Mouse (Mus musculus) v-Abl transformed pro-B cells (cell line): ENCODE measurements around the gene Treh.

ENCODE experiments used
- in situ Hi-C, 2 experiments: fragments of 400-800 bp; cut with MboI; formaldehyde crosslinking; loops; one replicate each; pipeline ENCODE4 v1.15.1; 2025; ENCODE audit not compliant: unreplicated experiment in 2 of 2

Treh gene

DNA sequence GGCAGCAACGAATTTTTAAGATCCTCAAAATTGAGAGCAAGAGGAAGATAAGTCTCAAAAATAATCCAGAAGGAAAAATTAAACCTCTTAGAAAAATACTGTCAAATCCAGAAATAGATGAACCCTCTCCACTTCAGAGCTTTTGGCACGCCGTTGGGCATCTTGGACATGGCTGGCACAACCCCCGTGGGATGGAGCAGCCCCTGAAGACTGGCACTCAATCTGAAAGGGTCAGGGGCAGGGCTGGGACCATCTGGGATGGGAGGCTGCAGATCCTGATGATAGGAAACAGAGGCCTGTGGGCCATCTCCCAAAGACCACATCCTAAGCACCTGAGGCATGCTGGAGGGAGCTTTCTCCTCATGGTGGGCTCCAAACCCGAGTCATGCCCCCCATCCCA is 37.2 kb downstream of the Treh start:
- in situ Hi-C loops: loop anchor here in 1 of 2 experiments (25.0 kb wide), 1 partner anchor 702 kb away; no protein-coding TSS in a partner anchor

DNA sequence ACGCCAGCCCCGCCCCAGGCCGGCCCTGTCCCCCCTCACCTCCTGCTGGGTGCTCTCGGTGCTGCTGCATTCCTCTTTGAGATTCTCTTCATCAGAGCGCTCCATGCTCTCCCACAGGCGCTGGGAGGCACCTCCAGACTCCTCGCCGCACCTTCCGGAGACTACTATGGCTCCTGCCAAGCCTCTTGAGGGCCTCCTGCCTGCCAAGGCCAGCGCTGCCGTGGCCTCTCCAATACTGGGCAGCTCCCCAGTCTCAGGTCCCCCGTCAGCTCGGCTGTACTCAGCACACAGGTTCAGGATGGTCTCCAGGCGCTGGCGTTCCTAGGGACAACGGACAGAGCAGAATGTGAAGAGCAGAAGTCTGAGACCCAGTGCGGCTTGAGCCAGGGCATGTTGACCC is 38.6 kb downstream of the Treh start:
- in situ Hi-C loops: loop anchor here in 1 of 2 experiments (25.0 kb wide), 1 partner anchor 701 kb away; no protein-coding TSS in a partner anchor

- in situ Hi-C loops: loop anchor here in 1 of 2 experiments (25.0 kb wide), 1 partner anchor 699 kb away; no protein-coding TSS in a partner anchor
These were observed 40.0 kb downstream of the Treh start for GRCm38 (mm10) chr9:44713080-44713479.

GRCm38 (mm10) chr9:44713574-44713973 is 40.5 kb downstream of the Treh start:
- in situ Hi-C loops: loop anchor here in 1 of 2 experiments (25.0 kb wide), 1 partner anchor 699 kb away; no protein-coding TSS in a partner anchor

DNA sequence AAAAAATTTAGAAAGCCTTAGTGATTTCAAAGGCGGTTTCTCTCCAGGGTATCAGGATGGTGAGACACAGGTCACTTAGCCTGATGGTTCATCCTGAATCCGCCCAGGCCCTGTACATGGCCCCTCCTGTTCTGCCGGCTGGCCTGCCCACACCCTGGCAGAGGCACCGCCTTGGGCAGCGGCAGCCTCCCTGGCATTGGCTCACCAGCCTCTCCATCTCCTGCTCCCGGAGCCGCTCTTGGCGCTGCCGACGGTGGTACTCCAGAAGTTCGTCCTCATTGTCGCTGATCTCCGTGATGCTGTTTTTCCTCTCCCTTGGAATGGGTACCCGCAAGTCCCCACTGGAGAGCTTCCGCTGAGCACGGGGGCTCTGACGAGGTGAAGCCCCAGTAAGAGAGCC is 42.1 kb downstream of the Treh start:
- in situ Hi-C loops: loop anchor here in 1 of 2 experiments (25.0 kb wide), 1 partner anchor 697 kb away; no protein-coding TSS in a partner anchor

GRCm38 (mm10) chr9:44715705-44716362 is 42.8 kb downstream of the Treh start:
- in situ Hi-C loops: loop anchor here in 1 of 2 experiments (25.0 kb wide), 1 partner anchor 696 kb away; no protein-coding TSS in a partner anchor

GRCm38 (mm10) chr9:44716997-44717821 is 44.2 kb downstream of the Treh start:
- in situ Hi-C loops: loop anchor here in 1 of 2 experiments (25.0 kb wide), 1 partner anchor 695 kb away; no protein-coding TSS in a partner anchor

DNA sequence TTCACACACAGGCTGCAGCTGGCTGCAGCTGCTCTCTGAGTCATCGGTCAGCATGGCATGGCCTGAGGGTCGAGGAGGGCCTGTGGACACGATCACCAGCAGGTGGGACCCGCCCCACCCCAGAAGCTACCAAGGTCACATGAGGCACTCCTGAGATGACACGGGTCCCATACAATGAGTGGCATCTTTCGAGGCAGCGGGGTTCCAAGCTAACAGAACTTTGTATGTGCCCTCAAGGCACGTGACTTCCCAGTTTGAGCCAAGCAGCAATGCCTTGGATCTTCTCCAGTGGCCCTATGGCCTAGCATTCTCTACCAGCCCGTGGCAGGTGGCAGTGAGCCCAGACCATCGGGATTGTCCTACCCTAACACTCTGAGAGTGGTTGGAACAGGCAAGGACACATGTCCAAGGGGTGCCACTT is 44.8 kb downstream of the Treh start:
- in situ Hi-C loops: loop anchor here in 1 of 2 experiments (25.0 kb wide), 1 partner anchor 694 kb away; no protein-coding TSS in a partner anchor

- in situ Hi-C loops: loop anchor here in 1 of 2 experiments (25.0 kb wide), 1 partner anchor 693 kb away; no protein-coding TSS in a partner anchor
These were observed 46.1 kb downstream of the Treh start for GRCm38 (mm10) chr9:44718937-44719631.

- in situ Hi-C loops: loop anchor here in 1 of 2 experiments (25.0 kb wide), 1 partner anchor 693 kb away; no protein-coding TSS in a partner anchor
These were observed 46.8 kb downstream of the Treh start for GRCm38 (mm10) chr9:44719632-44720357.

- in situ Hi-C loops: loop anchor here in 1 of 2 experiments (25.0 kb wide), 1 partner anchor 692 kb away; no protein-coding TSS in a partner anchor
These were observed 47.5 kb downstream of the Treh start for GRCm38 (mm10) chr9:44720358-44721153.

DNA sequence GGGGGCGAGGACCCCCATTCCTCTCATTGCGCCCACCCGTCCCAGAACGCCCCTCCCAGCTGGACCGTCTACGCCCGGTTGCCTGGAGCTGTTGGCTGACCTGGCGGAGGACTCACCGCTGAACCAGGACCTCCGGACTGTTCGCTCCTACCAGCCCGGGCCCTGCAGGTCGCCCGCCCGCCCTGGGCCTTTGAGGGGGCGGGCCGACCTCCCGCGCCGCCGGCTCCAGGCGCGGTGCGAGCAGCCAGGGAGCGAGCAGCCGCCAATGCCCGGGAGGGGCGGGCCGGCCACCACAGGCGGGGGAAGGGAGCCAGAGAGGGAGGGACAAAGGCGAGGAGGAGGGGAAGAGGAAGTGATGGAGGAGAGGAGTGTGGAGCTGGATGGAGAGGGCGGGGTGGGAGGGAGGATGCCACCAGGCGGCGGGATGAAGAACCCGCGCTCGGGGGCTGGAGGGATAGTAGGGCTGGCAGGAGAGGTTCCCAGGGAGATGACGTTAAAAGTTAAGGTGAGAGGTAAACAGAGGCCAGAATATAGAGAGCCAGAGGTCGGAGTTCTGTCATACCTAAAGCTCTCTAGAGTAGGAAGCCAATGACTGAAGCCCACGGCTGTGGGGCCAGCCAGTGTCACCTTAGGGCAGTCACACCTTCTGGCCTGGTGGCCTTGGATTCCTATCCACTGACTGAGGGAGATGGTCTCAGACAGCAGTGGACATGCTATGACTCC is 48.3 kb downstream of the Treh start:
- in situ Hi-C loops: loop anchor here in 1 of 2 experiments (25.0 kb wide), 1 partner anchor 691 kb away; no protein-coding TSS in a partner anchor

DNA sequence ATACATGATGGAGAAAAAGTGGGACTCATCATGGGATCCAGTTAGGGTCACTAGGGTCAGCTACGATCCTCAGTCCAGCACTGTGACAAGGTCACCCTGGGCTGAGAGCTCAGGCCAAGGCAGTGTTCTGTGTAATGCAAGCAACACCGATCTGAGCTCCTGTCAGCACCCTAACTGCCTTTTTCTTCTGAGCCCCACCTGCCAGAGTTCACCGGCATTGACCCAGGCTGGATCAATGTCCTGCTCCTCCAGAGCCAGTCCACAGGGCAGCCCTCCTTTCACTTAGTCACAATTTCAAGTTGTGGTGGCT is 48.8 kb downstream of the Treh start:
- in situ Hi-C loops: loop anchor here in 1 of 2 experiments (25.0 kb wide), 1 partner anchor 690 kb away; no protein-coding TSS in a partner anchor

DNA sequence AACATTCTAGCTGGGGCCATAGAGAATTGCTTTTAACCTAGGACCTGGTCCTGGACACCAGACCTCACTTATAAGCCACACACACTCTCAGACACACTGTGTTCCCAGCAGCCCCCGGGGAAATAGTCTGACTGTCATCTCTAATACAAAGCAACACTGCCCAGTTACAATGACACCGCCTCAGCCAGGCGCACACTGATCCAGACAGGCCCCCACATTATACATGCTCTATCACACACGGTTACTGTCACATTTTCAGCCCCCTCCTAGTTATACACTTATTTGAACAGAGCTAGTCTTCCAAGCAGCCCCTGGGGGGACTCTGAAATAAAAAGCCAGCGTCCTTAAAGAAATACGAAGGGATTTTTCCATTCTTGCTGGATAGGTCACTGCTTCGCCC is 49.5 kb downstream of the Treh start:
- in situ Hi-C loops: loop anchor here in 1 of 2 experiments (25.0 kb wide), 1 partner anchor 690 kb away; no protein-coding TSS in a partner anchor

DNA sequence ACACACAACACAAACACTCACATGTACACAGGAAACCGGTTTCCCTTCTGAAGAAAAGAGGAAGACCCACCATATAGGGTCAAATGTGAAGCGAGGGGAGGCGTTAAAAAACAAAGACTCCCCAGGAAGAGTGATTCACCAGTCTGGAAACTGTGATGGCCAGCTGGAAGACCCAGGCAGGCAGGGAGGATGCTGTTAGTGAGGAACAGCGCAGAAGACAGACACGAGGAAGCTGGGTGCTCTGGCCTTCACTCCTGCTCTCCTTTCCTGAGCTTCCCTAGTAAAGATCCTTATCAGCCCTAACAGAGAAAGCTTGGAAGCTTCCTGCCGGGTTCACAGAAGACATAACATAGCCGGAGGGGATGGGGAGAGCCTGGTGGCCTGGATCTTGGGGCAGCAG is 50.0 kb downstream of the Treh start:
- in situ Hi-C loops: loop anchor here in 1 of 2 experiments (25.0 kb wide), 1 partner anchor 689 kb away; no protein-coding TSS in a partner anchor

DNA sequence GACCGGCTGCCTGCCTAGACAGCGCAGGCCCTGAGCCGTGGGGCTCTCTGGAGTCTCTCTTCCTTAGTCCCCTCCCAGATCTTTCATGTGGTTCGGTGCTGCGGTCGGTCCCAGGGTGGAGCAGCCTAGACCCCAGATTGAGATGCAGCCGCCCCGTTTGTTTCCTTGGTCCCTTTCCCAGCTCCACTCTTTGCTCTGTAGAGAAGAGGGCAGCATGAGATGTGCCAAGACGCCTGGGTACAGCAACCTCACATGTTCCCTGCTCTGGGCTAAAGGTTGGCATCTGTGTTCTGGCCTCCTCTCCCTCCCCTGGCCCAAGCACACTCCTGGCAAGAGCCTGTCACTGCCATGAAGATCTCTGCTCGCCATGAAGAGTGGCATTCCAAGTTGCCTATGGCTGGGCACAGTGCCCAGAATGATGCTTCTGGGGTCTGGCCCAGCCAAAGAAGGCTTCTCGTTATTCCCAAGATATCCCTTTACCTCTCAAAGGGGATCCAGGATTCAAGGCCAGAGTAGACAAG is 50.5 kb downstream of the Treh start:
- in situ Hi-C loops: loop anchor here in 1 of 2 experiments (25.0 kb wide), 1 partner anchor 689 kb away; no protein-coding TSS in a partner anchor

- in situ Hi-C loops: loop anchor here in 1 of 2 experiments (25.0 kb wide), 1 partner anchor 688 kb away; no protein-coding TSS in a partner anchor
These were observed 51.2 kb downstream of the Treh start for GRCm38 (mm10) chr9:44724223-44724622.
